Mouse (Mus musculus): Measurements from ENCODE around the gene Trim69. TPM values are rescaled to one million over a fixed set of nuclear protein-coding genes. Genes with fewer than 3 reads are reported as not detected.
A peak's percentile ranks its signal among the peaks of the same experiment; 100 is the strongest.

Trim69 gene
- polyA plus RNA-seq, 1 experiment from 2014 or later: not detected

GRCm38 (mm10) chr2:122137839-122138465, 22.5 kb upstream of the Trim69 start:
- no peak for ATAC-seq
- H3K27ac ChIP-seq (ENCODE audit: low read length): no peak overlapping the region
- H3K9ac ChIP-seq (replicated peaks; ENCODE audit: low read depth, low read length): no peak overlapping the region
- H3K4me1 ChIP-seq (replicated peaks; ENCODE audit: control insufficient read depth, insufficient read depth, low read length): no peaks in the 10 kb centered on the region
- no peaks in the 10 kb centered on the region for H3K27me3 ChIP-seq (replicated peaks; ENCODE audit: control insufficient read depth, insufficient read depth, low read length)
- no peaks in the 10 kb centered on the region for H3K36me3 ChIP-seq (ENCODE audit: control insufficient read depth, insufficient read depth)
- WGBS: 70% methylated on average over 5 of the region's 5 CpGs
- H3K4me3 ChIP-seq (replicated peaks; ENCODE audit: low read length): no peak overlapping the region
- no peak overlapping the region for H3K4me2 ChIP-seq (ENCODE audit: low read length)
- H3K9me3 ChIP-seq (ENCODE audit: control insufficient read depth, low read length): no peaks in the 10 kb centered on the region

GRCm38 (mm10) chr2:122140815-122141214, 19.7 kb upstream of the Trim69 start:
- H3K4me2 ChIP-seq (ENCODE audit: low read length): no peak overlapping the region
- no peaks in the 10 kb centered on the region for H3K27me3 ChIP-seq (replicated peaks; ENCODE audit: control insufficient read depth, insufficient read depth, low read length)
- no peaks in the 10 kb centered on the region for H3K4me1 ChIP-seq (replicated peaks; ENCODE audit: control insufficient read depth, insufficient read depth, low read length)
- no peaks in the 10 kb centered on the region for H3K36me3 ChIP-seq (ENCODE audit: control insufficient read depth, insufficient read depth)
- 78% methylated on average over 2 of the region's 2 CpGs for WGBS
- ATAC-seq: no peak
- no peak overlapping the region for H3K4me3 ChIP-seq (replicated peaks; ENCODE audit: low read length)
- H3K27ac ChIP-seq (ENCODE audit: low read length): no peak overlapping the region
- no peak overlapping the region for H3K9ac ChIP-seq (replicated peaks; ENCODE audit: low read depth, low read length)
- H3K9me3 ChIP-seq (ENCODE audit: control insufficient read depth, low read length): no peaks in the 10 kb centered on the region

GRCm38 (mm10) chr2:122141332-122141967, 19.1 kb upstream of the Trim69 start:
- Histone ChIP-seq H3K9me3 (ENCODE audit: control insufficient read depth, low read length) (no peaks in the 10 kb centered on the region), H3K4me1 (replicated peaks; ENCODE audit: control insufficient read depth, insufficient read depth, low read length) (no peaks in the 10 kb centered on the region), H3K27ac (ENCODE audit: low read length) (no peak overlapping the region), H3K4me2 (ENCODE audit: low read length) (no peak overlapping the region), H3K27me3 (replicated peaks; ENCODE audit: control insufficient read depth, insufficient read depth, low read length) (no peaks in the 10 kb centered on the region), H3K36me3 (ENCODE audit: control insufficient read depth, insufficient read depth) (no peaks in the 10 kb centered on the region), H3K9ac (replicated peaks; ENCODE audit: low read depth, low read length) (no peak overlapping the region), H3K4me3 (replicated peaks; ENCODE audit: low read length) (no peak overlapping the region)
- no peak for ATAC-seq
- WGBS: 79% methylated on average over 5 of the region's 5 CpGs

- ATAC-seq: no peak
- Histone ChIP-seq H3K4me1 (replicated peaks; ENCODE audit: control insufficient read depth, insufficient read depth, low read length) (no peaks in the 10 kb centered on the region; the same call in 1 of the 2 replicates), H3K27ac (ENCODE audit: low read length) (no peak overlapping the region), H3K4me3 (replicated peaks; ENCODE audit: low read length) (no peak overlapping the region), H3K36me3 (ENCODE audit: control insufficient read depth, insufficient read depth) (no peaks in the 10 kb centered on the region), H3K4me2 (ENCODE audit: low read length) (no peak overlapping the region), H3K27me3 (replicated peaks; ENCODE audit: control insufficient read depth, insufficient read depth, low read length) (no peaks in the 10 kb centered on the region), H3K9me3 (ENCODE audit: control insufficient read depth, low read length) (no peaks in the 10 kb centered on the region), H3K9ac (replicated peaks; ENCODE audit: low read depth, low read length) (no peak overlapping the region)
- 92% methylated on average over 3 of the region's 3 CpGs for WGBS
These were observed 17.4 kb upstream of the Trim69 start for GRCm38 (mm10) chr2:122143111-122143510.

GRCm38 (mm10) chr2:122145756-122146155, 14.7 kb upstream of the Trim69 start:
- no peak overlapping the region for H3K4me2 ChIP-seq (ENCODE audit: low read length)
- no peaks in the 10 kb centered on the region for H3K27me3 ChIP-seq (replicated peaks; ENCODE audit: control insufficient read depth, insufficient read depth, low read length)
- WGBS: 69% methylated on average over 4 of the region's 4 CpGs
- no peak for ATAC-seq
- peaks cover 2% of the 10 kb centered on the region; the same call in 1 of the 2 replicates for H3K4me1 ChIP-seq (replicated peaks; ENCODE audit: control insufficient read depth, insufficient read depth, low read length)
- H3K9ac ChIP-seq (replicated peaks; ENCODE audit: low read depth, low read length): no peak overlapping the region
- H3K36me3 ChIP-seq (ENCODE audit: control insufficient read depth, insufficient read depth): no peaks in the 10 kb centered on the region
- no peak overlapping the region for H3K27ac ChIP-seq (ENCODE audit: low read length)
- H3K4me3 ChIP-seq (replicated peaks; ENCODE audit: low read length): no peak overlapping the region
- no peaks in the 10 kb centered on the region for H3K9me3 ChIP-seq (ENCODE audit: control insufficient read depth, low read length)

GRCm38 (mm10) chr2:122146687-122147086, 13.8 kb upstream of the Trim69 start:
- ATAC-seq: no peak
- peaks cover 2% of the 10 kb centered on the region; the same call in 1 of the 2 replicates for H3K4me1 ChIP-seq (replicated peaks; ENCODE audit: control insufficient read depth, insufficient read depth, low read length)
- H3K36me3 ChIP-seq (ENCODE audit: control insufficient read depth, insufficient read depth): no peaks in the 10 kb centered on the region
- H3K4me3 ChIP-seq (replicated peaks; ENCODE audit: low read length): no peak overlapping the region
- no peak overlapping the region; the same call in 1 of the 2 replicates for H3K4me2 ChIP-seq (ENCODE audit: low read length)
- H3K9ac ChIP-seq (replicated peaks; ENCODE audit: low read depth, low read length): no peak overlapping the region
- H3K27ac ChIP-seq (ENCODE audit: low read length): no peak overlapping the region
- WGBS: 74% methylated on average over 6 of the region's 6 CpGs
- H3K27me3 ChIP-seq (replicated peaks; ENCODE audit: control insufficient read depth, insufficient read depth, low read length): no peaks in the 10 kb centered on the region
- H3K9me3 ChIP-seq (ENCODE audit: control insufficient read depth, low read length): no peaks in the 10 kb centered on the region

GRCm38 (mm10) chr2:122147508-122148241, 12.8 kb upstream of the Trim69 start, which contains the start of gene B2m:
B2m (plus strand) TSS chr2:122147686.
- Histone ChIP-seq H3K27ac (ENCODE audit: low read length) (0 out of 2 replicates have a peak within 1 kb of the TSS, but pooled peaks have one; percentile 8), H3K4me2 (ENCODE audit: low read length) (peak within 1 kb of the TSS; percentile 88), H3K36me3 (ENCODE audit: control insufficient read depth, insufficient read depth) (no peaks in the 10 kb centered on the region), H3K4me3 (replicated peaks; ENCODE audit: low read length) (peak within 1 kb of the TSS; percentile 60), H3K9ac (replicated peaks; ENCODE audit: low read depth, low read length) (peak within 1 kb of the TSS; percentile 77), H3K9me3 (ENCODE audit: control insufficient read depth, low read length) (no peaks in the 10 kb centered on the region), H3K27me3 (replicated peaks; ENCODE audit: control insufficient read depth, insufficient read depth, low read length) (no peaks in the 10 kb centered on the region), H3K4me1 (replicated peaks; ENCODE audit: control insufficient read depth, insufficient read depth, low read length) (peaks cover 2% of the 10 kb centered on the region; the same call in 1 of the 2 replicates)
- under 1% methylated on average over 40 of the region's 40 CpGs for WGBS
- peak; percentile 99 for ATAC-seq

- peaks cover 2% of the 10 kb centered on the region; the same call in 1 of the 2 replicates for H3K4me1 ChIP-seq (replicated peaks; ENCODE audit: control insufficient read depth, insufficient read depth, low read length)
- peak overlapping the region; percentile 60 for H3K4me3 ChIP-seq (replicated peaks; ENCODE audit: low read length)
- no peaks in the 10 kb centered on the region for H3K36me3 ChIP-seq (ENCODE audit: control insufficient read depth, insufficient read depth)
- no peak for ATAC-seq
- 34% methylated on average over 18 of the region's 18 CpGs for WGBS
- H3K27me3 ChIP-seq (replicated peaks; ENCODE audit: control insufficient read depth, insufficient read depth, low read length): no peaks in the 10 kb centered on the region
- no peak overlapping the region for H3K27ac ChIP-seq (ENCODE audit: low read length)
- H3K9me3 ChIP-seq (ENCODE audit: control insufficient read depth, low read length): no peaks in the 10 kb centered on the region
- peak overlapping the region; percentile 88 for H3K4me2 ChIP-seq (ENCODE audit: low read length)
- peak overlapping the region; percentile 77 for H3K9ac ChIP-seq (replicated peaks; ENCODE audit: low read depth, low read length)
These were observed 12.1 kb upstream of the Trim69 start for GRCm38 (mm10) chr2:122148242-122148917.

GRCm38 (mm10) chr2:122149316-122149715, 11.2 kb upstream of the Trim69 start:
- no peak overlapping the region for H3K27ac ChIP-seq (ENCODE audit: low read length)
- no peak overlapping the region for H3K4me3 ChIP-seq (replicated peaks; ENCODE audit: low read length)
- H3K9ac ChIP-seq (replicated peaks; ENCODE audit: low read depth, low read length): no peak overlapping the region
- H3K27me3 ChIP-seq (replicated peaks; ENCODE audit: control insufficient read depth, insufficient read depth, low read length): no peaks in the 10 kb centered on the region
- peaks cover 2% of the 10 kb centered on the region; the same call in 1 of the 2 replicates for H3K4me1 ChIP-seq (replicated peaks; ENCODE audit: control insufficient read depth, insufficient read depth, low read length)
- WGBS: 90% methylated on average over 6 of the region's 6 CpGs
- ATAC-seq: no peak
- H3K9me3 ChIP-seq (ENCODE audit: control insufficient read depth, low read length): no peaks in the 10 kb centered on the region
- no peaks in the 10 kb centered on the region for H3K36me3 ChIP-seq (ENCODE audit: control insufficient read depth, insufficient read depth)
- no peak overlapping the region for H3K4me2 ChIP-seq (ENCODE audit: low read length)

Measured in forebrain, embryonic 16.5 days (tissue).